Mouse (Mus musculus): ENCODE measurements around the gene Id3. TPM values are rescaled to one million over a fixed set of nuclear protein-coding genes. Genes with fewer than 3 reads are reported as not detected.

Gene Id3
- polyA plus RNA-seq (2012; ENCODE audit: low replicate concordance), result 15.8 and 17.4 TPM in 2 replicates

GRCm38 (mm10) chr4:136143193-136143976 lies at the start of gene Id3:
Gene Id3, plus strand, starts transcription at chr4:136143497.

GRCm38 (mm10) chr4:136172011-136172541 lies 28.8 kb downstream of the Id3 start, which contains the start of gene E2f2:
Gene E2f2, plus strand, starts transcription at chr4:136172394.

Other genes starting within 250 kb of the Id3 start
- gene Cnr2, start 248.1 kb upstream of the Id3 start, polyA plus RNA-seq (2012; ENCODE audit: low replicate concordance), result 2.5 and 9.4 TPM in 2 replicates
- 11.8 and 14.9 TPM in 2 replicates for gene Fuca1, start 222.8 kb upstream of the Id3 start, polyA plus RNA-seq (2012; ENCODE audit: low replicate concordance)
- gene Hmgcl, start 197.0 kb upstream of the Id3 start, polyA plus RNA-seq (2012; ENCODE audit: low replicate concordance), result 17.4 and 32.0 TPM in 2 replicates
- gene Gale, start 179.8 kb upstream of the Id3 start, polyA plus RNA-seq (2012; ENCODE audit: low replicate concordance), result 13.9 and 30.1 TPM in 2 replicates
- gene Lypla2, start 170.9 kb upstream of the Id3 start, polyA plus RNA-seq (2012; ENCODE audit: low replicate concordance), result 401 and 495 TPM in 2 replicates
- gene Pithd1, start 156.2 kb upstream of the Id3 start, polyA plus RNA-seq (2012; ENCODE audit: low replicate concordance), result 20.6 and 96.9 TPM in 2 replicates
- gene Eloa, start 121.7 kb upstream of the Id3 start, polyA plus RNA-seq (2012; ENCODE audit: low replicate concordance), result 4.6 and 6.3 TPM in 2 replicates
- 692 and 1,423 TPM in 2 replicates for gene Rpl11, start 90.1 kb upstream of the Id3 start, polyA plus RNA-seq (2012; ENCODE audit: low replicate concordance)
- gene E2f2, start 28.9 kb downstream of the Id3 start, polyA plus RNA-seq (2012; ENCODE audit: low replicate concordance), result 235 and 238 TPM in 2 replicates
- 0.20 and 0.22 TPM in 2 replicates for gene Asap3, start 62.9 kb downstream of the Id3 start, polyA plus RNA-seq (2012; ENCODE audit: low replicate concordance)
- not detected in 2 replicates for gene Tcea3, start 104.2 kb downstream of the Id3 start, polyA plus RNA-seq (2012; ENCODE audit: low replicate concordance)
- gene Zfp46, start 141.2 kb downstream of the Id3 start, polyA plus RNA-seq (2012; ENCODE audit: low replicate concordance), result 4.1 and 6.0 TPM in 2 replicates
- 33.1 and 59.1 TPM in 2 replicates for gene Hnrnpr, start 167.4 kb downstream of the Id3 start, polyA plus RNA-seq (2012; ENCODE audit: low replicate concordance)

Measured in leukemia stem cell, adult 10-12 weeks (primary cell).